Mouse (Mus musculus) pancreas, adult 10 weeks (tissue): ENCODE data around the gene Dhx34. TPM values are rescaled to one million over a fixed set of nuclear protein-coding genes. Genes with fewer than 3 reads are reported as not detected.

ENCODE experiments used
- polyA plus RNA-seq: library from polyadenylated mRNA; stranded (reverse); fragments of 350-450 nt; fragmentation: Illumina TruSeq; extraction: RNeasy Lipid Tissue Mini Kit (QIAGEN cat#74804); gene quantifications from one replicate; pipeline ENCODE4 v1.2.3, GENCODE M21; 2015; ENCODE audit warnings: low read depth, low replicate concordance; ENCODE audit not compliant: insufficient read depth

Dhx34 gene
- 40.3 TPM for polyA plus RNA-seq

GRCm38 (mm10) chr7:16221582-16222272 lies at the start of gene Dhx34:
Gene Dhx34 (minus strand): TSS chr7:16222037.

DNA sequence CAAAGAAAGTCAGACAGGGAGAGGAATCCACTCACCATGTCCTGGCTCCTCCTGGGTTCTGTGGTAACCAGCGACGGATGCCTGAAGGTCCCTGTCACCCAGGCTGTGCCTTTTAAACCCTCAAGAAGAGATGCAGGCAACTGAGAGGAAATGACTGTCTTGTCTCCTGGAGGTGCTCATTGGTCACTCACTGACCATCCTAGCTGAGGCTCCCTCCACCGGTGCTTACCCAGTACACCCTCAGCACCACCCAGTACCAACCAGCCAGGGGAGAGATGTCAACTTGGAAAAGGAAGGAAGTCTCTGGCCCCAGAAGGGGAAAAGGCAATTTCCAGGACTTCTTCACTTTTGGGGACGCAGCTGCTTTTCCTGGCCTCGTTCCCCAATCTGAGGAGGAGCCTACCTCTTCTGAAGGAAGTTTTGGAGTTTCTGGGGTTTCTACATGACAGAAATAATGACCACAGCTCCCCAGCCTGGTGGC lies 37.3 kb upstream of the Dhx34 start, which contains the start of gene C5ar1:
Gene C5ar1 (minus strand): TSS at position 431 of the 481 bp plus-strand sequence.

GRCm38 (mm10) chr7:16244067-16244466 lies 22.2 kb upstream of the Dhx34 start, which contains the start of gene C5ar2:
Gene C5ar2 (minus strand): TSS chr7:16244154.

DNA sequence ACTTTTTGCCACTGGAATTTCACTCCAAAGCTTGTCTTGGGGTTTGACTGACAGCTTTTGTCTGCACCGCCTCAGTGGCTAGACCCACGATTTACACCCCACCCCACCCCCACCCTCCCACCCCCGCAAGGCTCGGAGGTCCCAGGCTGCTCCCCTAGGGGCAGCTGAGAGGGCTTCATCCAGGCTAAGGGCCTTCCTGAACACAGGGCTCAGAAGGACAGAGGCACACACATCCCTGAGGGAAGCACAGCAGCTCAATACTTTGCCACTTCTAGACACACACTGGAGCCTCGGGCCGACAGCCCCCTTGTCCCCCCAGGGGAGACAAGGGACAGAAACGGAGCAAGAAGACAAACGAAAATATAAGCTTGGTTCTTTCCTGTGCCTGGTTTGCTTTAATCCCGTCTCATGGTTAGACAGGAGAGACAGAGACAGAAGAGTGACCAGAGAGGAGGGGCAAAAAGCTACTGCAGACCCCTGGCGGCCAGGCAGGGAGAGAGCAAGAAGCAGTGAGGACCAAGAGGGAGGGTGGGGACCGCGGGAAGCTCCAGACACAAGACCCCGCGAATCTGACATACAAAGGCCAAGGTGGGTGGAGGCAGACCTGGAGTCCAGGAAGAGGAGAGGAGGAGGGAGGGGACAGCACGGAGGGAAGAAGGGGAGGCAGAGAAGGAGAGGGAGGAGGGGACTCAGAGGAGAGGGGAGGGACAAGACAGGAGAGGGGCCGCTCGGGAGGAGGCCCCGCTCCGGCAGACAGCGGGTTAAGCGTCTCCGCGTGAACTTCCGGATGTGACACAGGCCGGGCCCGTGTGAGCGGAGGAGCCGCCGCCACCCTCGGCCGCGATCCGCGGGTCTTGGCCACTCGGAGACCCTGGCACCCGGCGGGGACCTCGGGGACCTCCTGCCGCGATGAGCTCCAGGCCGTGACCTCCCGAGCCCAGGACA lies 47.0 kb downstream of the Dhx34 start, which contains the start of gene Meis3:
Gene Meis3 (plus strand): TSS at position 494 of the 945 bp plus-strand sequence.

Other genes starting within 250 kb of the Dhx34 start
- gene Bicra, start 174.1 kb downstream of the Dhx34 start, polyA plus RNA-seq: 4.8 TPM
- not detected for gene Zfp541, start 160.2 kb downstream of the Dhx34 start, polyA plus RNA-seq
- gene Napa, start 123.6 kb downstream of the Dhx34 start, polyA plus RNA-seq: 57.5 TPM
- 8.0 TPM for gene Kptn, start 102.1 kb downstream of the Dhx34 start, polyA plus RNA-seq
- 0.15 TPM for gene Slc8a2, start 92.2 kb downstream of the Dhx34 start, polyA plus RNA-seq
- gene Meis3, start 46.9 kb downstream of the Dhx34 start, polyA plus RNA-seq: 13.5 TPM
- 0.31 TPM for gene C5ar2, start 22.1 kb upstream of the Dhx34 start, polyA plus RNA-seq
- 2.8 TPM for gene C5ar1, start 37.5 kb upstream of the Dhx34 start, polyA plus RNA-seq
- gene Inafm1, start 51.6 kb upstream of the Dhx34 start, polyA plus RNA-seq: 6.4 TPM
- 24.6 TPM for gene Ccdc9, start 64.8 kb upstream of the Dhx34 start, polyA plus RNA-seq
- 7.1 TPM for gene Bbc3, start 86.4 kb upstream of the Dhx34 start, polyA plus RNA-seq
- 10.5 TPM for gene Sae1, start 165.8 kb upstream of the Dhx34 start, polyA plus RNA-seq
- 10.2 TPM for gene Zc3h4, start 178.9 kb upstream of the Dhx34 start, polyA plus RNA-seq
- 25.5 TPM for gene Tmem160, start 230.7 kb upstream of the Dhx34 start, polyA plus RNA-seq